Mouse (Mus musculus) liver, embryonic 15.5 days (tissue): ENCODE measurements around the gene N4bp1. TPM values are rescaled to one million over a fixed set of nuclear protein-coding genes. Genes with fewer than 3 reads are reported as not detected.

ENCODE experiments used
- ATAC-seq: fragments of 200-750 bp; cut with Nextera tagmentation; 2 replicates; pipeline ENCODE4 v1.8.0; 2017; ENCODE audit warnings: moderate number of reproducible peaks, mild to moderate bottlenecking, moderate library complexity; ENCODE audit not compliant: insufficient read depth
- H3K27ac ChIP-seq: fragments of 300-500 bp; sonication (generic); replicated peaks from 2 replicates; pipeline ENCODE4 v1.5.1; 2015; ENCODE audit warnings: mild to moderate bottlenecking, inconsistent platforms
- H3K27me3 ChIP-seq: fragments of 300-500 bp; sonication (generic); 2 replicates; pipeline ENCODE4 v1.6.1; 2015; ENCODE audit warnings: mild to moderate bottlenecking, inconsistent platforms
- H3K36me3 ChIP-seq: fragments of 300-500 bp; sonication (generic); replicated peaks from 2 replicates; pipeline ENCODE4 v1.6.1; 2015; ENCODE audit warnings: moderate library complexity, mild to moderate bottlenecking, inconsistent platforms
- H3K4me1 ChIP-seq: fragments of 300-500 bp; sonication (generic); replicated peaks from 2 replicates; pipeline ENCODE4 v1.6.1; 2015; ENCODE audit warnings: inconsistent platforms
- H3K4me2 ChIP-seq: fragments of 300-500 bp; sonication (generic); 2 replicates; pipeline ENCODE4 v1.6.1; 2015; ENCODE audit warnings: moderate library complexity, mild to moderate bottlenecking, inconsistent platforms
- H3K4me3 ChIP-seq: fragments of 300-500 bp; sonication (generic); replicated peaks from 2 replicates; pipeline ENCODE4 v1.5.1; 2015; ENCODE audit warnings: mild to moderate bottlenecking, inconsistent platforms
- H3K9ac ChIP-seq: fragments of 300-500 bp; sonication (generic); 2 replicates; pipeline ENCODE4 v1.6.1; 2015; ENCODE audit warnings: moderate library complexity, mild to moderate bottlenecking, inconsistent platforms
- H3K9me3 ChIP-seq: fragments of 300-500 bp; sonication (generic); replicated peaks from 2 replicates; pipeline ENCODE4 v1.6.1; 2016; ENCODE audit warnings: inconsistent platforms
- WGBS: fragments of 180-500 bp; shearing (Covaris S2); methylation state at CpG from one replicate; pipeline ENCODE4 v1.1.7; 2015; ENCODE audit warnings: mixed read lengths; ENCODE audit not compliant: insufficient replicate concordance; 5-methylcytosine and 5-hydroxymethylcytosine counted together
- polyA plus RNA-seq: library from polyadenylated mRNA; unstranded; fragments of >200 nt; fragmentation: Nextera tagmentation; extraction: Ambion mirVana; gene quantifications from 2 replicates; pipeline ENCODE4 v1.2.1, GENCODE M21; 2015

The N4bp1 gene
- 2.3 and 2.6 TPM in 2 replicates for polyA plus RNA-seq

DNA sequence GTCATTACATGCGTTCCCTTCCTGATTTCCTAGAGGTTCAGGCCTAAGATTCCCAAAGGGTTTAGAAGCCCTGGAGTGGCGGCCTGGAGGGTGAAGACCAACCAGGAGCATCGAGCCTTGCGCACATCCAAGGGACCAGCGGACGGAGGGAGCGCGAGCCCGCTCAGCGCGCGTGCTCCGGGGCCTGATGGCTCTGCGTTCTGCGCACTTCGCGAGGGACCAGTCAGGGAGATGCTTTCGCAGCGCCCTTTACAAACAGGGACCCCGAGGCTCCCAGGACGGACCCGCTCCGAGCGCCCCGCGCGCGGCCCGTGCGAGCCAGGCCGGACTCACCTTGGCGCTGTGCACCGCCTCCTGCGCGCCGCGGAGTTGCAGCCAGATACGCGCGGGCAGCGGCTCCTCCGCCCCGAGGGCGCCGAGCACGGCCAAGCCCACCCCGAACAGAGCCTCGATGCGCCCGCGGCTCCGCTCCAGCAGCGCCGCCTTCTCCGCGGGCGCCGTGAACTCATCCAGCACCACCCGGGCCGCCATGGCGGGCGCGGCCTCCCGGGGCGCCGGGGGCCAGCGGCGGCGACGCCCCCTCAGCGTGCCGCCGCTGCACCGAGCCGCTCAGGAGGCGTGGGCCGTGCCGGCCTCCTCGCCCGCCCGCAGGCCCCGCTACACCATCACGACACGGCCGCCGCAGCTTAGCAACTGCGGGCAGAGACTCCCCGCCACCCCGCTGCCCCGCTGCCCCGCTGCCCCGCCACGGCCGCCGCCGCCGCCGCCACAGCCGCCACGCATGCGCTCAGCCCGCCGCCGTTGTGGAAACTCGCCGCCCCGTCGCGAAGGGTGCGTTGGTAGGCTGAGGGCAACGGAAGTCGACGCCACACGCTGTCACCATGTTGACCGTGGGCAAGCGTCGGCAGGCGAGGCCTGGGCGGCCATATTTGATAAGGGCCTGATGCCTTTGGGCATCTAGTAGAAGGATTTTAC is at the start of gene N4bp1:
TSS of gene N4bp1 (minus strand) at position 770 of the 975 bp plus-strand sequence.
- H3K36me3 ChIP-seq, result 0 out of 2 replicates have a peak, but pooled peaks cover 2% of the 10 kb centered on the region
- ATAC-seq, result peak; percentile 85
- peak within 1 kb of the TSS; percentile 93 for H3K4me3 ChIP-seq
- no peaks in the 10 kb centered on the region for H3K9me3 ChIP-seq
- H3K4me2 ChIP-seq, result peak within 1 kb of the TSS; percentile 88
- H3K27me3 ChIP-seq, result no peaks in the 10 kb centered on the region; the same call in 1 of the 2 replicates
- WGBS, result under 1% methylated on average over 119 of the region's 119 CpGs
- peaks cover 57% of the 10 kb centered on the region for H3K4me1 ChIP-seq
- peak within 1 kb of the TSS; percentile 82 for H3K27ac ChIP-seq
- peak within 1 kb of the TSS; percentile 76 for H3K9ac ChIP-seq

DNA sequence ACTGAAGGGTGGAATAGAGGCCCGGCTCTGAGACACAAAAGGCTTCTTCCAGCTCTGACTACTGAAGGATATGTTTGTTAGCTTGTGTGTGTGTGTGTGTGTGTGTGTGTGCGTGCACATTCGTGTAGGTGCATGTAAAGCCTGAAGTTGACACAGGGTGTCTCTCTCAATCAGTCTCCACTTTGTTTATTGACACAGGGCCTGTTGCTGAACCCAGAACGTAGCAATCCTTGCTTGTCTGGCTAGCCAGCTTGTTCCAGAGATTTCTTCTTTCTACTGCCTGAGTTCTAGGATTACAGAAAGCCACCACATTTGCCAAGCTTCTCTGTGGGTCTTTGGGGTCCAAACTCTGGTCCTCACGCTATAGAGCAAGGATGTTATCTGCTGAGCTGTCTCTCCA is 49.8 kb upstream of the N4bp1 start:
- Histone ChIP-seq H3K4me2 (no peak overlapping the region), H3K4me1 (no peaks in the 10 kb centered on the region), H3K9ac (no peak overlapping the region), H3K27ac (no peak overlapping the region), H3K27me3 (no peaks in the 10 kb centered on the region), H3K36me3 (no peaks in the 10 kb centered on the region), H3K9me3 (no peaks in the 10 kb centered on the region), H3K4me3 (no peak overlapping the region)
- no peak for ATAC-seq
- WGBS, result 48% methylated on average over 5 of the region's 5 CpGs

DNA sequence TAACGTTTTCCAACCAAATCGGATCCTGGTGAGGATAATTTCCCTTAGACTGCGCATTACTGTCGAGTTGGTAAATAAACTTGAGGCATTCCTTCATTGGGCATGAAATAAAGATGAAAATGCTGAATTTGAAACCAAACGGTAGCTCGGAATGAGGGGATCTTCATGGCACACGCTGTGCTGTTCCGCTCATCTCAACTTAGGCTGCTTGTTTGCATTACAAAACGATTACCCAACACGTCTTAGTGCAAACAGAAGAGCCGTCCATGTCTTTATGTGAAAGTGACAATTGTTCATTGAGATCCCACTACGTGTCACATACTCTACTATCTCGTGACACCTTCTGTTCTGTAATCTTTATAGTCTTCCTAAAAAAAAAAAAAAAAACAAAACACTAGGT is 49.3 kb upstream of the N4bp1 start:
- Histone ChIP-seq H3K27ac (no peak overlapping the region), H3K4me3 (no peak overlapping the region), H3K4me1 (no peaks in the 10 kb centered on the region), H3K4me2 (peak overlapping the region; percentile 16; the same call in 1 of the 2 replicates), H3K36me3 (no peaks in the 10 kb centered on the region), H3K9me3 (no peaks in the 10 kb centered on the region), H3K27me3 (no peaks in the 10 kb centered on the region), H3K9ac (no peak overlapping the region)
- 51% methylated on average over 13 of the region's 13 CpGs for WGBS
- ATAC-seq, result no peak

DNA sequence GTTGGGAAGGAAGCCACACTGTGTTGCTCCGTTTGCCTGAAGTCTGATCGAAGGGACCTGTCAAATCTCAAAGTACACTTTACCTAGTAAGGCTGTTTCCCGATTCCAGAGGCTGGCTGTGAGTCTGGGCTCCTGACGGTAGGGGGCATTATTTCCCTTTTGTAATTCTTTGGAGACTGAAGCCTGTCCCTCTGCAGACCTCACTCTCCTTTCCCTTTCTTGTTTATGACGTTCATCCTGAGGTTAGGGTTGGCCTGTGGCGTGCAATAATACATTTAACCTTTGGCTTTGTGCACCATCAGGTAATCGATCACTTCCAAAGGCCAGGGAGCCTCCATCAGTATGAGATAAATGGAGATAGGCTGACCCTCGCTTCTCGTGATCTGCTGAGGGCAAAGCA is 48.8 kb upstream of the N4bp1 start:
- H3K9ac ChIP-seq, result no peak overlapping the region
- H3K36me3 ChIP-seq, result no peaks in the 10 kb centered on the region
- 13% methylated on average over 9 of the region's 9 CpGs for WGBS
- peak overlapping the region; percentile 16; the same call in 1 of the 2 replicates for H3K4me2 ChIP-seq
- H3K9me3 ChIP-seq, result no peaks in the 10 kb centered on the region
- no peaks in the 10 kb centered on the region for H3K4me1 ChIP-seq
- no peak overlapping the region for H3K27ac ChIP-seq
- no peak overlapping the region for H3K4me3 ChIP-seq
- peak; percentile 40; the same call in 1 of the 2 replicates for ATAC-seq
- H3K27me3 ChIP-seq, result no peaks in the 10 kb centered on the region

DNA sequence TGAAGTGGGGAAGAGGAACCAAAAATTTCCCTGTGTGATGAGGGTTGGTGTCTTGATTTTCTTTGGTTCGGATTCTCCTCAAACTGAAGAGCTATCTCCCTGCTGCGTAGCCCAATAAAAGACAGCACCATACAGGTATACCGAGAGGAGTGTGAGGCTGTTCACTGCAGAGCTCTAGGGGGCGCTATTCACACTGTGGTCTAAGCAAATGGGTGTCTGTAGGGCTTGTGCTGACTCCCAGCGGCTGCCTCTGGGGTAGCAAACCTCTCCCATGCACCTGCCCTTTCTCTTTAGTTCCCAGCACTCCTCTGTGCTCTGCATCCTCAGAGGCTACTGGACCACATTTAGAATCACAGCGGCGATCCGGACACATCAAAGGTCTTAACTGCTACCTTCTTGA is 41.2 kb upstream of the N4bp1 start:
- no peaks in the 10 kb centered on the region for H3K4me1 ChIP-seq

DNA sequence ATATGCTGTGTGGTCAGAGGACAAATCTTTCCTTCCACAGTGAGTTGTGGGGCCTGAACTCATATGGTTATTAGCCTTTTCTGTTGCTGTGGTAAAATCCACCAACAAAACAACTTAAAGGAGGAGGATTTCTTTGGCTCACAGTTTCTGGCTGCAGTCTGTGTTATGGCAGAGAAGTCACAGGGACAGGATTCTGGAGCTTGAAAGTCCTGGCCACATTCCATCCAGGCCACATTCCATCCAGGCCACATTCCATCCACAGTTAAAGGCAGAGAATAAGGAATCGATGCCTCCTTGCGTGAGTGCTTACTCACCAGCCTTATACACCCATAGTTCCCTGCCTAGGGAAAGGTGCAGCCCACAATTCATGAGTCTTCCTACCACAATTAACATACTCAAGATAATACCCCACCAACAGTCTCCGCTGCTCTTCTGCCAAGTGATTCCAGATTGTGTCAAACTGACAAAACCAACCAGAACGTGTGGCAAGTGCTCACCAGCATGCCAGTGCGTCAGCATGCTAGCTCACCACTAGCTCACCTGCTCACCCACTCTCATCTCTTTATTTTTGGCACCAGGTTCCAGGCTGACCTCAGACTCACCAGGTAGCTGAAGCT is 38.3 kb upstream of the N4bp1 start:
- Histone ChIP-seq H3K9me3 (no peaks in the 10 kb centered on the region), H3K36me3 (no peaks in the 10 kb centered on the region), H3K27ac (no peak overlapping the region), H3K27me3 (peaks cover 15% of the 10 kb centered on the region; the same call in 1 of the 2 replicates), H3K4me1 (no peaks in the 10 kb centered on the region; the same call in 1 of the 2 replicates), H3K4me3 (no peak overlapping the region), H3K4me2 (no peak overlapping the region), H3K9ac (no peak overlapping the region)
- WGBS, result 47% methylated on average over 5 of the region's 5 CpGs
- ATAC-seq, result no peak

More for the DNA sequence above, 41.2 kb upstream of the N4bp1 start:
- Histone ChIP-seq H3K27me3 (0 out of 2 replicates have a peak, but pooled peaks cover 9% of the 10 kb centered on the region), H3K9ac (no peak overlapping the region), H3K27ac (no peak overlapping the region), H3K9me3 (no peaks in the 10 kb centered on the region), H3K4me2 (no peak overlapping the region), H3K4me3 (no peak overlapping the region), H3K36me3 (no peaks in the 10 kb centered on the region)
- 62% methylated on average over 8 of the region's 8 CpGs for WGBS
- ATAC-seq, result no peak

DNA sequence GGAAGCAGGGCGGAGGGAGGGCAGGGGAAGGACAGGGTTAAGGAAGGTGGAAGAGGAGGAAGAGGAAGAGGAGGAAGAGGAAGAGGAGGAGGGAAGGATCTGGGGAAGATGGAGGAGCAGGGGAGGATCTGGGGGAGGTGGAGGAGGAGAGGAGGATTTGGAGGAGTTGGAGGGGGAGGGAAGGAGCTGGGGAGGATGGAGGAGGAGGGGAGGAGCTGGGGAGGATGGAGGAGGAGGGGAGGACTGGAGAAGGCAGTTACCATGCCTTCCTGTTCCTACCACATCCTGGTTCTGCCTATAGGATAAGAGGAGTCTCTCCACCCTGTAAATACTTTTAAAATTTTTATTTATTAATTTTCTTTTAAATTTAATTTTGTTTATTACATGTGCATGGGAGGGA is 37.6 kb upstream of the N4bp1 start:
- no peak for ATAC-seq
- no peaks in the 10 kb centered on the region for H3K9me3 ChIP-seq
- H3K4me2 ChIP-seq, result no peak overlapping the region
- WGBS, result 72% methylated on average over 1 of the region's 1 CpGs
- H3K27me3 ChIP-seq, result peaks cover 15% of the 10 kb centered on the region; the same call in 1 of the 2 replicates
- H3K27ac ChIP-seq, result no peak overlapping the region
- H3K4me3 ChIP-seq, result no peak overlapping the region
- H3K4me1 ChIP-seq, result no peaks in the 10 kb centered on the region; the same call in 1 of the 2 replicates
- H3K9ac ChIP-seq, result no peak overlapping the region
- H3K36me3 ChIP-seq, result no peaks in the 10 kb centered on the region

DNA sequence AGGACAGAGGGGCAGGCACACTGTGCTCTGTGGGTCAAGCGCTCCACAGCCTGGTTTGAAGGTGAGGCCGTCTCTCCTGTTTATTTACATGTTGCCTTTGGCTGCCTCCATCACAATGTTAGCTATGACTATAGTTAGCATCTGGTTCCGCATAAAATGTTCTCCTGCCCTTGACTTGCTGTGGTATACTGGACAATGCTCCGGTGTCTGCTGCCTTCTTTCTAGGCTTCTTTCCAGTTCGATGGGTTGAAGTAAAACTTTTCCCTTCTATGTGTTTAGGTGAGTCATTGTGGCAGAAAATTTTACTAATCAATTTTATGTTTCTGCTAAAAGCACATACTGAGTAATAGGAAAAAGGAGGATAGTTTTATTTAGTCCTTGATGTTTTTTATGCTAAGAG is 37.1 kb upstream of the N4bp1 start:
- H3K9ac ChIP-seq, result no peak overlapping the region
- no peaks in the 10 kb centered on the region for H3K36me3 ChIP-seq
- H3K9me3 ChIP-seq, result no peaks in the 10 kb centered on the region
- WGBS, result 63% methylated on average over 5 of the region's 5 CpGs
- peaks cover 15% of the 10 kb centered on the region; the same call in 1 of the 2 replicates for H3K27me3 ChIP-seq
- no peak for ATAC-seq
- no peak overlapping the region for H3K4me3 ChIP-seq
- no peaks in the 10 kb centered on the region; the same call in 1 of the 2 replicates for H3K4me1 ChIP-seq
- no peak overlapping the region for H3K27ac ChIP-seq
- H3K4me2 ChIP-seq, result no peak overlapping the region

DNA sequence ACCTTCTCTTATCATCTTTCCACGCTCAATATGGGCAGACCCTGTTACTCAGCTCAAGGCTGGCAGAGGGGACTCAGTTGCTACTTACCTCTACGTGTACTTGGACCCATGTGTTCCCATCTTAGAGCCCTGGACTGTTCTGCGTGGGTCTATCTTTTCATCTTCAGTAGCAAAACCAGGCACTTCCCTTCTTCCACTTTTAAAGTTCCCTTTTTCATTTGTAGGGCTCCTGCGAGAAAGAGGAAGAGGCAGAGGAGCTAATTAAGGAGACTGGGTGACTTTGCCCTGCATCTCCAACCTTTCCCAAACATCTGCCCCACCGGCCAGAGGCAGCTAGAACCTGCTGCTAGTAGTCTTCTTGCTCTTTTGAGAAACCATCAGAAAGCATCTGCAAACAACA is 35.9 kb upstream of the N4bp1 start:
- no peaks in the 10 kb centered on the region for H3K36me3 ChIP-seq
- no peak overlapping the region for H3K9ac ChIP-seq
- H3K4me2 ChIP-seq, result no peak overlapping the region
- H3K4me1 ChIP-seq, result no peaks in the 10 kb centered on the region; the same call in 1 of the 2 replicates
- peaks cover 15% of the 10 kb centered on the region; the same call in 1 of the 2 replicates for H3K27me3 ChIP-seq
- H3K4me3 ChIP-seq, result no peak overlapping the region
- 3% methylated on average over 5 of the region's 5 CpGs for WGBS
- no peak for ATAC-seq
- H3K9me3 ChIP-seq, result no peaks in the 10 kb centered on the region
- H3K27ac ChIP-seq, result no peak overlapping the region

DNA sequence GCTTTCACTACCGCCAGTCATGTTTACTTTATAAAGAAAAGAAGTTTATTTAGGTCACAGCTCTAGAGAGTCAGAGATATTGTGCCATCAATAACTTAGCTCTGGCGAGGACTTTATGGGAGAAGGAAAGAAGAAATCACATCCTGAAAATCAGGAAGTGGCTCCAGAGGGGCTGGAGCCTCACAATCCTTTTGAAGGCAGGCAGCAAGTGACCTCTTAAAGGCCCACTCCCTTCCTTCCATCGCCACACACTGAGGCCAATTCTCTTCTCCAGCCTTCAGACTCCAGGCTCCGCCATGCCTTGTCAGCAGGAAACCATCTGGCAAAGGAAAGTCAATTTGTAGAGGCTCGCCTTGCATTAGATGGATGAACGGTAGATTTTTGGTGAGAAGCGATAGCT is 35.4 kb upstream of the N4bp1 start:
- WGBS, result 15% methylated on average over 7 of the region's 7 CpGs
- ATAC-seq, result no peak
- H3K9me3 ChIP-seq, result no peaks in the 10 kb centered on the region
- H3K4me2 ChIP-seq, result no peak overlapping the region
- no peaks in the 10 kb centered on the region; the same call in 1 of the 2 replicates for H3K4me1 ChIP-seq
- H3K4me3 ChIP-seq, result no peak overlapping the region
- peaks cover 15% of the 10 kb centered on the region; the same call in 1 of the 2 replicates for H3K27me3 ChIP-seq
- no peak overlapping the region for H3K27ac ChIP-seq
- H3K36me3 ChIP-seq, result no peaks in the 10 kb centered on the region
- H3K9ac ChIP-seq, result no peak overlapping the region

DNA sequence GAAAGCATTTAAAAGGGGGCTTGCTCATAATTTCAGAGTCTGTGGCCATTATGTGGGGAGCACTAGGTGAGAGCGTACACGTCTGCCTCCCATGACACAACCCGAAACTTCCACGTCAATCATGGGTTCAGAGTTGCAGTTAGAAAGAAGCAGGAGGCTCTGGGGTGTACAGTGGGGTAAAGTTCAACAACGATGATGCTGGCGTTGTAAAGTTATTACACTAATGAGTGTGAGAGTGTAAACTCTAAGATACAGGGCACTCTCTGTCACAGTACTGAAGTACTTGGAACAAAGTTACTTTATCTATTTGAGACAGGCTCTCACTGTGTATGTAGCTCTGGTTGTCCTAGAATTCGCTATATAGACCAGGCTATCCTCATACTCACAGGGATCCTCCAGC is 35.0 kb upstream of the N4bp1 start:
- H3K4me2 ChIP-seq, result no peak overlapping the region
- H3K4me3 ChIP-seq, result no peak overlapping the region
- ATAC-seq, result no peak
- H3K36me3 ChIP-seq, result no peaks in the 10 kb centered on the region
- H3K9me3 ChIP-seq, result no peaks in the 10 kb centered on the region
- no peaks in the 10 kb centered on the region; the same call in 1 of the 2 replicates for H3K4me1 ChIP-seq
- no peak overlapping the region for H3K9ac ChIP-seq
- WGBS, result 61% methylated on average over 7 of the region's 7 CpGs
- H3K27ac ChIP-seq, result no peak overlapping the region
- H3K27me3 ChIP-seq, result peaks cover 15% of the 10 kb centered on the region; the same call in 1 of the 2 replicates
